ENCODE assay signal across 11 mouse cellular contexts in genomic region chr11:35893454-35893853, GRCm38 (mm10). TPM values are rescaled to one million over a fixed set of nuclear protein-coding genes. Genes with fewer than 3 reads are reported as not detected.
DNase-seq lines count a peak whose midpoint lies in the region; ATAC-seq and TF ChIP-seq lines count a peak whose summit lies in the region.
"Had no signal": no experiment of that assay in that cellular context is flagged by ENCODE, and none has a peak within 500 bp of the region (broad histone marks: within the 10 kb centered on the region; RNA-seq: fewer than 3 reads in every experiment).

No protein-coding gene starts in this region.

- H3K36me3 ChIP-seq in neural tube, embryonic 11.5 days (ENCODE audit: control insufficient read depth, insufficient read depth, low read length) = no peaks in the 10 kb centered on the region
- no peaks in the 10 kb centered on the region for H3K36me3 ChIP-seq in limb, embryonic 11.5 days (ENCODE audit: control insufficient read depth, insufficient read depth, low read length)
- H3K36me3 ChIP-seq: liver, embryonic 15.5 days had no signal

- no peak for TF ChIP-seq CTCF in olfactory bulb, adult 2 months (IDR thresholded peaks at IDR 0.05; ENCODE audit: insufficient read depth, low read depth, low read length)

- 51% methylated on average over 4 of the region's 4 CpGs for WGBS in neural tube, embryonic 11.5 days
- WGBS in limb, embryonic 11.5 days = 65% methylated on average over 4 of the region's 4 CpGs
- WGBS in olfactory bulb, adult 2 months = 50% methylated on average over 4 of the region's 4 CpGs

- peak; percentile 41; the same call in 1 of the 2 replicates for ATAC-seq in frontal cortex, adult (ENCODE audit: low TSS enrichment)
- ATAC-seq in neural tube, embryonic 11.5 days (ENCODE audit: insufficient read depth, low FRiP score, low TSS enrichment) = 0 out of 2 replicates have a peak, but pooled peaks have one; percentile 36
- no peak for ATAC-seq in limb, embryonic 11.5 days (ENCODE audit: insufficient number of reproducible peaks, low FRiP score, low TSS enrichment, low read depth)
- ATAC-seq: Patski had no signal

- H3K27ac ChIP-seq in neural tube, embryonic 11.5 days (ENCODE audit: low read depth, low read length) = 0 out of 2 replicates have a peak overlapping the region, but pooled peaks have one; percentile 24
- peak overlapping the region; percentile 61; the same call in 1 of the 2 replicates for H3K27ac ChIP-seq in limb, embryonic 11.5 days (replicated peaks; ENCODE audit: low read depth, low read length)
- H3K27ac ChIP-seq in olfactory bulb, adult 2 months (ENCODE audit: insufficient read depth, low read depth, low read length) = peak overlapping the region; percentile 32; the same call in 1 of the 2 replicates
- H3K27ac ChIP-seq: kidney, postnatal 0 days; liver, embryonic 15.5 days had no signal

- H3K4me1 ChIP-seq in neural tube, embryonic 11.5 days (ENCODE audit: control insufficient read depth, insufficient read depth, low read length) = peaks cover 6% of the 10 kb centered on the region
- peaks cover 5% of the 10 kb centered on the region for H3K4me1 ChIP-seq in limb, embryonic 11.5 days (ENCODE audit: control insufficient read depth, insufficient read depth, low read length)
- peaks cover 13% of the 10 kb centered on the region for H3K4me1 ChIP-seq in olfactory bulb, adult 2 months (ENCODE audit: control insufficient read depth, insufficient read depth, low read length)
- H3K4me1 ChIP-seq: liver, embryonic 15.5 days had no signal

- no peak for TF ChIP-seq POLR2A in olfactory bulb, adult 2 months (IDR thresholded peaks at IDR 0.05; ENCODE audit: insufficient read depth, low read depth, low read length)

- H3K9ac ChIP-seq in neural tube, embryonic 11.5 days (ENCODE audit: low read length) = no peak overlapping the region; the same call in 1 of the 2 replicates
- H3K9ac ChIP-seq in limb, embryonic 11.5 days (ENCODE audit: low read length) = no peak overlapping the region
- H3K9ac ChIP-seq: liver, embryonic 15.5 days had no signal

- DNase-seq in frontal cortex, postnatal 25 days (ENCODE audit: low spot score in 2 of 2) = no peak
- DNase-seq in neural tube, embryonic 11.5 days (ENCODE audit: low spot score) = peak; percentile 16
- no peak for DNase-seq in neural tube, embryonic 10.5 days (ENCODE audit: extremely low spot score, low spot score)
- DNase-seq in limb, embryonic 11.5 days (ENCODE audit: low spot score) = no peak
- no peak for DNase-seq in thymus, postnatal 0 days (ENCODE audit: low spot score)
- DNase-seq in layer of hippocampus, adult 11-12 months (ENCODE audit: low spot score) = no peak

- H3K27me3 ChIP-seq in neural tube, embryonic 11.5 days (ENCODE audit: control insufficient read depth, insufficient read depth, low read length) = no peaks in the 10 kb centered on the region
- no peaks in the 10 kb centered on the region for H3K27me3 ChIP-seq in limb, embryonic 11.5 days (ENCODE audit: control insufficient read depth, insufficient read depth, low read length)
- H3K27me3 ChIP-seq: liver, embryonic 15.5 days; Patski had no signal

- H3K4me2 ChIP-seq in neural tube, embryonic 11.5 days (ENCODE audit: low read depth) = no peak overlapping the region
- no peak overlapping the region for H3K4me2 ChIP-seq in limb, embryonic 11.5 days (ENCODE audit: low read depth, severe bottlenecking)
- H3K4me2 ChIP-seq: liver, embryonic 15.5 days had no signal

- no peaks in the 10 kb centered on the region for H3K9me3 ChIP-seq in neural tube, embryonic 11.5 days (ENCODE audit: control insufficient read depth, low read length)
- H3K9me3 ChIP-seq in limb, embryonic 11.5 days (ENCODE audit: control insufficient read depth, low read length) = no peaks in the 10 kb centered on the region
- H3K9me3 ChIP-seq: liver, embryonic 15.5 days had no signal

- H3K4me3 ChIP-seq in neural tube, embryonic 11.5 days (ENCODE audit: low read depth, low read length) = no peak overlapping the region
- no peak overlapping the region for H3K4me3 ChIP-seq in limb, embryonic 11.5 days (ENCODE audit: low read depth, low read length)
- no peak overlapping the region for H3K4me3 ChIP-seq in olfactory bulb, adult 2 months (ENCODE audit: insufficient read depth, low read depth, low read length)
- H3K4me3 ChIP-seq: liver, embryonic 15.5 days had no signal

RNA-seq across cellular contexts. Expression of gene Rars, which starts 59.1 kb away (rescaled TPM):
- polyA plus RNA-seq in neural tube, embryonic 11.5 days (2014; fragmentation: Nextera tagmentation; extraction: Ambion mirVana) = 115 and 116 TPM in 2 replicates
- polyA plus RNA-seq in limb, embryonic 11.5 days (2014; fragmentation: Nextera tagmentation; extraction: Ambion mirVana) = 111 and 121 TPM in 2 replicates
- not detected in 2 replicates for polyA plus RNA-seq in olfactory bulb, adult 2 months (2012; ENCODE audit: insufficient read depth, insufficient read length, low replicate concordance, missing spikeins)
- 71.7 and 82.6 TPM in 2 replicates for polyA plus RNA-seq in thymus, postnatal 0 days (2015; fragmentation: Nextera tagmentation; extraction: Ambion mirVana)
